Mouse (Mus musculus): ENCODE results near the gene Zbtb32.

Zbtb32 gene

DNA sequence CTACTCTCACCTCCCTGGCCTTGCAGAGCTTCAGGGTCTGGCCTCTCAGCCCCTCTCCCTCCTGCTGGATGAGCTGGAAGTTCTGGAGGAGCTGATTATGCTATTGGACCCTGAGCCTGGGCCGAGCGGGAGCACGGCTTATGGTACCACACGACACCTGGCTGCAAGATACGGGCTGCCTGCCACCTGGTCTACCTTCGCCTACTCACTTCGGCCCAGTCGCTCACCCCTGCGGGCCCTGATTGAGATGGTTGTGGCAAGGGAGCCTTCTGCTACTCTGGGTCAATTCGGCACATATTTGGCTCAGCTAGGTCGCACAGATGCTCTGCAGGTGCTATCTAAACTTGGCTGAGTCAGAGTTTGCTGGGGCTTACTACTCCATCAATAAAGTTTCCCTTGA, 31.2 kb downstream of the Zbtb32 start:
- no peak for DNase-seq (ENCODE audit: low spot score in 2 of 2)

DNA sequence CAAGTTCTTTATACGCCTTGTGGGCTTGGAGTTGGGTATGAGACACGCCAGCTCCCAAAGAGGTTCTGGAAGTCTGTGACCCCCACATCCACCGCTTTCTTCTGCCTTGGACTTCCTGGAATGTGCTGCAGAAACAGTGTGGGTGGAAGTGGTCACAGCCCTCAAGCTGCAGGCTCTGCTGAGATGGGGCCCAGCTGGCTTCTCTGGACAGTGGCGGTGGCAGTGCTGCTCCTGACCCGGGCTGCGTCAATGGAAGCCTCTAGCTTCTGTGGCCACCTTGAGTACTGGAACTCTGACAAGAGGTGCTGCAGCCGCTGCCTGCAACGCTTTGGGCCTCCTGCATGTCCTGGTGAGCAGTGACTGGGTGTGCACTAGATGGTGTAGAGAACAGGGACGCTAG, 32.7 kb downstream of the Zbtb32 start:
- DNase-seq (ENCODE audit: low spot score in 2 of 2): no peak

DNA sequence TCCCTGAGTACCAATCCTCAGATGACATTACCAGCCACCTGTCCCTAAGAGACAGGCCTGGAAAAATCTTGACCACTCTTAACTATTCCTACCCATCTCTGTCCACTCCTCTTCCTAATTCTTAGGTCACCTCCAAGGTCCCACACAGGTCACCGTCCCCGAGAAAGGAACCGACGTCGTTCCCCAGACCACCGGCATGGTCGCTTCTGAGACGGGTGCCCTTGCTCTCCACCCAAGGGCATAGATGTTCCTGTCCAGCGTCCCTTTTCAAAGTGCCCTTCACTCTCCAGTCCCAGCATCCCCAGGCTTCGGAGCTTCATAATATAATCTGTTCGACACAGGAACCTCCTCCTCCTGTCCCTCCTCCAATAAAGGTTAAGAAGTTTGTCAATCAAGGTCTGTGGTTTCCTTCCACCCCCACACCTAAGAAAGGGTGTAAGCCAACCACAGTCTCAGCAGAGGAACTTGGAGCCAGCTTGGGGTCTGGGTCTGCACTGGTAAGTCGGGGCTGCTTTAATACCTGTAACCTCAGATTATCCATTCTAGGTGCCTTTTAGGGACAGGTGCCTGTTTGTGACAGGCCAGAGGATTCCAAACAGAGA, 33.6 kb downstream of the Zbtb32 start, which contains the start of gene Igflr1:
Gene Igflr1 (plus strand): TSS at position 458 of the 602 bp plus-strand sequence.
- no peak for DNase-seq (ENCODE audit: low spot score in 2 of 2)

DNA sequence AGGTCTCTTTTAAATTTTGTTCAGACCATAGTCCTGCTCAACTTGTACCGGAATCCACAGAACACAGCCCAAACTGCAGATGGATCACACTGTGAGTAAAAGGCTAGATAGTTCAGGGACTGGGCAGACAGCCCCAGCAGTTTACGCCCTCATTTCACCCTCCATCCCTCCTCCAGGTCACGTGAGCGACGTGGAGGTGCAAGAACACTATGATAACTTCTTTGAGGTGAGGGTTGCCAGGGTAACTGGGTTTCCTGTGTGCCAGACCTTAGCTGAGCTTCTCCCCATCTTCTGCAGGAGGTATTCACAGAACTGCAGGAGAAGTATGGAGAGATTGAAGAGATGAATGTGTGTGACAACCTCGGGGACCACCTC, 34.8 kb downstream of the Zbtb32 start:
- DNase-seq (ENCODE audit: low spot score in 2 of 2): no peak

DNA sequence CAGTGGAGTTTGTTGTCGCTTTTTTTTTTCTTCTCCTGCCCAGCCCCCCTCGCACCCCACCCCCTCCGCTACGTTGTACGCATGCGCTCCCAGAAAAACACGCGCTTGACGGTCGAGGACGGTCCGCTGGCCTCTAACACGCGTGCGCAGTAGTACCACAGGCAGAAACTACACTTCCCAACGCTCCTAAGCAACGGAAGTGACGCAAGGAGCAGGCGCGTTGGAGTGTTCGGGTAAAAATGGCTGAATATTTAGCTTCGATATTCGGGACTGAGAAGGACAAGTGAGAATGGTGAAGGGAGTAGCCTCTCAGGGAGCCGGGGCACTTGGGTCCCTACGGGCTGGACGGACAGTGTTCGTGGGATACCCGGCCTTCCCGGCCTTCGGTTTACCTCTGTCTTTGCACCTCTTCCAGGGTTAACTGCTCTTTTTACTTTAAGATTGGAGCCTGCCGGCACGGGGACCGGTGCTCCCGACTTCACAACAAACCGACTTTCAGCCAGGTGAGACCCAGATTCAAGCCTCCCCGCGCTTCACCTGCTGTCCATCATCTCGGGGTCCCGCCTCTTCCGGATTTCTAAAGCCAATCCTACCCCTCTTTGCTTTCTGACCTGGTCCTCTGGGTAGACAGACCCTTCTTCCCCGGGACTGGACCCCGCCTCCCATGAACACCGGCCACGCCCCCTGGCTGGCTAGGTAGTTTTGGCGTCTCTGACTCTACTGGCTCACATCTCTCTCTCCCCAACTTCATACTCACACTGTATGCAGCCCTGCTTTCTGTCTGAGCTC, 35.4 kb downstream of the Zbtb32 start, which contains the start of the genes U2af1l4, Gm49396 and Psenen:
Gene U2af1l4 (plus strand): TSS at position 185 of the 789 bp plus-strand sequence.
Gene Gm49396 (plus strand): TSS at position 228 of the 789 bp plus-strand sequence.
Gene Psenen (minus strand): TSS at position 511 of the 789 bp plus-strand sequence.
- peak; percentile 98 for DNase-seq (ENCODE audit: low spot score in 2 of 2)

DNA sequence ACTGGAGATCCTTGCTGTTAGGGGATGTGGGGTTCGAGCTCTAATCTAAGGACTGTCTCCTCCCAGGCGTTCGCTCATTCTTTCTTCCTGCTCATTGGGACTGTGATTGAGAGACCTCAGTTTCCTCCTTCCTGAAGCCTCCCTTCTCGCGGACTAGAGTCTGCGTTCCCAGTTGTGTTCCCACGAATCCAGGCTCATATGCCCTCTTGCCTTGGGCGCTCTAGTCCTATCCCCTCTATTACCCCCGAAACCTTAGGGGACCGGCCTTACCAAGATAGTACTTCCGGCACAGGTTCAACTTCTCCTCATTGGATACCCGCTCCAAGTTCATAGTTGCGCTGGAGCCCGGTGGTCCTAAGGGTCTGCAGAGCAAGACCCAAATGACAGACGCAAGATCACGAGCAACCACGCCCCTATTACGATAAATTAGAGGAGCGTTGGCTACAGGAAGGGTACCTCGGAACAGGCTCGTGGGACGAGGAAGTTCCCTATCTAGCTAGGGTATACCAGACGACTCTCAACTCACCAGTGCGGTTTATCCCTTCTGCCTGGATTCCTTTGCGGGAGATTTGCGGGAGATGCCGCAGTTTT, 36.1 kb downstream of the Zbtb32 start:
- DNase-seq (ENCODE audit: low spot score in 2 of 2): no peak

DNA sequence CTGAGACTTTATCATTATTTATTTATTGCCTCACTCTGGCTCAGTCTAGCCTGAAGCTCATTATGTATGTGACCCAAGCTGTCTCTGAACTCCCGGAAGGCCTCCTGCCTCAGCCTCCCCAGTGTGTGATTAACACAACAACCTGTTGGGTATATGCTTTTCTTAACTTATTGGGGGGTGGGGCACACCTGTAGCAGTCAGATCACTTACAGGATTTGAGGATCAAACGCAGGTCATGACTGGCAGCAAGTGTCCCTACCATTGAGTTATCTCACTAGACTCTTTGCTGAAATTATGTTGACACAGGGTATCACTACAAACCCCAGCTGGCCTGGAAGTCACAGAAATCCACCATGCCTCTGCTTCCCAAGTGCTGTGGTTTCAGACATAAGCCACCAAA, 38.4 kb downstream of the Zbtb32 start:
- no peak for DNase-seq (ENCODE audit: low spot score in 2 of 2)

DNA sequence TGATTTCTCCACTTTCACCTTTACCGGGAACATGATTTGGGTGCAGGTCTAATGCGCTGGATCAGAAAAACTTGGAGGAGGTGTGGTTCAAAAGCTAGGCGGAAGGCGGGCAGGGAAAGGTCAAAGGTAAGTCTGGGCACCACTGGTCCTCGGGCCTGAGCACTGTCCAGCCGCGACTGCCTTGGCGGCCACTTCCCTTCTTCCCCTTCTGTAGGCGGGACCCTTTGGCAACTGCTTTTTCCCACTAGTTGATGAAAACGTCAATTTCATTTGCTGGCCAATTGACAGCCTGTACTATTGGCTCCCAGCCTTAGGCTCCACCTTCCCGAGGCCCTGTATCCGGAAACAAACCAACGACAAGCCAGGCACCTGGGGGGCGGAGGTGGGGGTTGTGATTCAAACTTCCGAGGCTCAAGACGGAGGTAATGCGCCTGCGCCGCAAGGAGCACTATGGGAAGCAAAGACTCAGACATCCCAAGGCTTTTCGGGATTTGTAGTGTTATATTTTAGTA, 39.2 kb downstream of the Zbtb32 start, which contains the start of gene Lin37:
Gene Lin37 (minus strand): TSS at position 396 of the 512 bp plus-strand sequence.
- peak; percentile 99 for DNase-seq (ENCODE audit: low spot score in 2 of 2)

DNA sequence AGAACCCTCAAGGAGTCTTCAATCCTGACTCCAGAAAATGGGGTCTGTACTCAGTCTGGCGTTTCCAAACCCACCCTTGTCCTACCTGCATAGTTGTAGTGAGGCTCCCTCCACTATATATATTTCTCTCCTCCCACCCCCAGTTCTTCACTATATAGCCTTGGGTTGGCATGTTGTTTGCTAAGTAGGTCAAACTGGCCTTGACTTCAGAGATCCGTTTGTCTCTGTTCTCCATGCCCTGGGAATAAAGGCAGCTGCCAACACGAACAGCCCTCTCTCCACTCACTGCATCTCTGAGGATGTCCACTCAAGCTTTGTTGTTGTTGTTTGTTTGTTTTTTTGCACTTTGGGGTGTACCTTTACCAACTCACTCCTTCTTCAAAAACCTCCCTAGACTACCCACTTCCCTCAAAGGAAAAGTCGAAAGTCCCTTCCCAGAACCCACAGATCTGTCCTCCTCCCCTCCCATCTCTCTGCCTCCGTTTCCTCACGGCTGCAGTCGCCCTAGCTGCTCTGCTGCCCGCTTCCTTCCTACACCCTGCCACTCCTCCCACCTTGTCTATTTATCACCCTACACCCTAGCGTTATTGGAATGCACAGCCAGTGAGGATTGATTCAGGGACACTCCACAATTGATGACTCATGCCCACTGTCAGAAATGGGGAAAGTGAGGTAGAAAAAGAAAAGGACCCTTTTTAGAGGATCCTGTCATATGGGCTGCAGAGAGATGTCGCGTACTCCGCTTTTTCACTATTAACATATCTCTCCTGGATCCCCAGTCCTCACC, 39.9 kb downstream of the Zbtb32 start:
- no peak for DNase-seq (ENCODE audit: low spot score in 2 of 2)

DNA sequence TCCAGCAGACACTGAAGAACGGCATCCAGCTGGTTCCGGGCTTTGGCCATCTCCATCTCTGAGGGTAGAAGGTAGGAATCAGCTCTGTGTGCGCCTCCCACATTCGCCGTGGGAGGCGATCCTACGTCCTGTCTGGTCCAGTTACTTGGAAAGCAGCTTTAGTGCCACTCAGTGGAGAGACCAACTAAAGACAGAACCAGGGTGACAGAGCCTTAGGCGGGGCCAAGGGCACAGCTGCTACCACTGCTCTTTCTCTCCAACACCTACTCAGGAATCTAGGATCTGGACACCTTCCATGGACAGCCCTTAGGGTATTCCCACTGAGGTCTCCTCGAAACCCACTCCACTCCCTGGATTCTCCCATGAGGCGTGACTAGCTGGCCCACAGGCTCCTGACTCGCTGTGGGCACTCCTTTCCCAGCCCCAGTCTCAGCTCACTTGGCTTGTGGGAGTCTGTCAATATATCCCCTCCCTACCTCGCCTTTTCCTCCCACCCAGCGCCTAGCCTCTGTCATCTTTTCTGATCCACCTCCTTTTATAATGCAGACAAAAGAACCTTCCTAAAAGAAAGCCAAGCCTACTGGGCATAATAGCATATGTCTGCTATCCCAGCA, 40.7 kb downstream of the Zbtb32 start:
- no peak for DNase-seq (ENCODE audit: low spot score in 2 of 2)

DNA sequence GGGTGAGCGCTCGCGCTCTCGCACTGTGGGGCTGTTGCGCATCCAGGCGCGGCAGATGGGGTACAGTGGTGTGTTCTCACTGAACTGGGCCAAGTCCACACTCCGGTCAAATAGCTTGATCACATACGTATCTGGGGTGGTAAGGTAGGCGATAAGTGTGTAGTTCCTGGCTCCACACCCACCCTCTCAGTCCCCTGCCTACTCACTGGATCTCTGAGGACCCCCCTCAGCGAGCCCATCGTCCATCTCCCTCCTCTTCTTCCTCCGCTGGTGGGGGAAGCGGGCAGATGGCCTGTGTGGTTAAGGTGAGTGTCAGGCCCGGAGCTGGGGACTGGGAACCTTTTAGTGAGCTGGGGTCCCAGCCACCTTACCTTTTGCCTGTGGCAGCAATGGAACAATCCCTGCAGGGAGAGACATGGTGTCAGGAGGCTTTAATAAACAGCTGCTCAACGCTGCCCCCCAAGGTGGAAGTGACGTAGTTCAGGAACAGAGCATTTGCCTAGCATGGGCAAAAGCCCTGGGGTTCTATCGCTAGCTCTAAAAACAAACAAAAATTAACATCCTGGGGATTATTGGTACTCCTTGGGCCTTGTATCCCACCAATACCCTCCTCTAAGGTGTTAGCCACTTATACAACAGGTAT, 41.7 kb downstream of the Zbtb32 start:
- peak in 1 of 2 experiments; percentile 33 for DNase-seq (ENCODE audit: low spot score in 2 of 2)

DNA sequence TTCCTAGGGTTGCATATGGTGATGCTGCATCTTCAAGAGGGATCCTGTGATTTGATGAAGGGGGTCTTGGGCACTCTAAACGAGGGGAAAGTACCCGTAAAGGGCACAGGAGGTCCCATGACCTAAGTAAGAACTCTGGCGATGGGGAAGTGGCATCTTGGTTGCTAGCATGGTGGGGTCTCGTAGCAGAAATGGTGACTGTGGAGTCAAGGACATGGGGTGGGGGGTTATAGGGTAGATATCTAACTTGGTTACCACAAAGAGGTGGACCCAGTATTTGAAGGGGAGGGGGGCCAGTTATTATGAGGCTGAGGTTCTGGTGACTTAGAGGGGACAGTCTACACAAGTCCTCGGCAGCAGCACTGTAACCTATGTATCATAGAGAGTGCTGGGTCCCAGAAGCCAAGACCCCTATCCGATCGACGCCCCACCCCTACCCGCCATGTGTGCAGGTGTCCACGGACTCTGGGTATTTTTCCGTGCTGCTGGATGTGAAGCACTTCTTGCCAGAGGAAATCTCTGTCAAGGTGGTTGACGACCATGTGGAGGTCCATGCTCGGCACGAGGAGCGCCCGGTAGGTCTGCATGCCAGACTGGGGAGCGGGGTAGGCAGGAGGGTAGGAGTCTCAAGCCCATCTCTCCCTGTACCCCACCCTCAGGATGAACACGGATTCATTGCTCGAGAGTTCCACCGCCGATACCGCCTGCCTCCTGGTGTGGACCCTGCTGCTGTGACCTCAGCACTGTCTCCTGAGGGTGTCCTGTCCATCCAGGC, 44.7 kb downstream of the Zbtb32 start:
- no peak for DNase-seq (ENCODE audit: low spot score in 2 of 2)

DNA sequence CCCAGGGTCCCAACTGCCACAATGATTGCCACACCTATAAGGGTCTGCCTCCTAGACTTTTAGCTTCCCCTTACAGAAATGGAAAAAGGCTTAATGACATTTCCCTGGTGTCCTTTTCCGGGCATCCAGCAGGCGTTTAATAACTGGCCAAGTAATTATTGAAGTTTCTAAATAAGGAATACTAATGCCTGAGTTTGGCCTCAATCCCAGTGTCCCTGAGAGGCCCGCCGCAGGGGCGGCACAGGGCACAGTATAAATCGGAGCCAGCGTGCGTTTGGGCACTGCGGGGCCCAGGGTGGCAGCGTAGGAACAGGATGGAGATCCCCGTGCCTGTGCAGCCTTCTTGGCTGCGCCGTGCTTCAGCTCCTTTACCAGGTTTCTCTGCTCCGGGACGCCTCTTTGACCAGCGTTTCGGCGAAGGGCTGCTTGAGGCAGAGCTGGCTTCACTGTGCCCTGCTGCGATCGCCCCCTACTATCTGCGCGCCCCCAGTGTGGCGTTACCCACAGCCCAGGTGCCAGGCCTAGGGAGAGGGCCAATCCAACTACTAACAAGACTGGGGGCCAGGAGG, 45.6 kb downstream of the Zbtb32 start:
- peak in 1 of 2 experiments; percentile 63 for DNase-seq (ENCODE audit: low spot score in 2 of 2)

DNA sequence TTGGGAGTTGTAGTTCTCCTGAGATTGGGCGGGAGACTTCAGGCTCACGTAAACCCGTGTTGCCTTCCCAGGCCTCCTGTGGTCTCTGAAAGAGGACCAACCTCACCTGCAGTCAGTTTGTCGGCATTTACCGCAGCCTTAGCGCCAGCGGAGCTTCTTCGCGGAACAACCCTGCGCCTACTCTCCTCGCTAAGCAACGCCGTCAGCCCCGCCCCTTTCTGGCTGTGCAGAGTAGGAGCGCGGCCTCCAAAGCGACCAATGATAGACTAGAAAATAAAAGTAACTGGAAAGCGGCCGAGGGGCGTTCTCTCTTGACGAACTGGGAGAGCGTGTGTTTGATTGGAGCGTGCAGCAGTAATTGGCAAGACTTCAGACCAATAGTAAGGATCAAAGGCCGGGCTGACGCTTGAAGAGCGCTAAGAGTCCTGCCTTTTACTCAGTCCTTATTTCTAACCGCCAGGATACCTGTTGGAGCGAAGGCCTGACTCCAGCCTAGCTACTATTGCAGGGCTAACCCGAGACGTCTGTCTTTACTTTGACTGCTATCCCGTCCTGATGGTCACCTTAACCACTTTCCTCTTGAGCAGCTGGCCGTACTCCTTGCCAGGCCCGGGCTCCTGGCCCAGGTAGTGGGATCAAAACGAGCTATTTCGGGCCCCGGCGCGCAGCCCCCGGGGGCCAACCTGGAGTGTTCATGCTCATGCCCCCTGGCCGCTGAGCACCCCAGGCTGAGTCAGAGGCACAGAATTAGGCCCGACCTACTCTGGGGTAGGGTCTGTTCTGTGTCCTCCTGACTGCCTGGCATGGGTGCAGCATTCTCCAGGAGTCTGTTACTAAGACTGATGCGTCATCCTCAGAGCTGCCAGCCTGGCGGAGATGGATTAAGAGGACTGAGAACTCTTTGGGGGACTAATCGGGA, 46.3 kb downstream of the Zbtb32 start, which contains the start of the genes Hspb6 and Proser3:
Gene Hspb6 (plus strand): TSS at position 77 of the 919 bp plus-strand sequence.
Gene Proser3 (minus strand): TSS at position 198 of the 919 bp plus-strand sequence.
- DNase-seq (ENCODE audit: low spot score in 2 of 2): peak; percentile 99

DNA sequence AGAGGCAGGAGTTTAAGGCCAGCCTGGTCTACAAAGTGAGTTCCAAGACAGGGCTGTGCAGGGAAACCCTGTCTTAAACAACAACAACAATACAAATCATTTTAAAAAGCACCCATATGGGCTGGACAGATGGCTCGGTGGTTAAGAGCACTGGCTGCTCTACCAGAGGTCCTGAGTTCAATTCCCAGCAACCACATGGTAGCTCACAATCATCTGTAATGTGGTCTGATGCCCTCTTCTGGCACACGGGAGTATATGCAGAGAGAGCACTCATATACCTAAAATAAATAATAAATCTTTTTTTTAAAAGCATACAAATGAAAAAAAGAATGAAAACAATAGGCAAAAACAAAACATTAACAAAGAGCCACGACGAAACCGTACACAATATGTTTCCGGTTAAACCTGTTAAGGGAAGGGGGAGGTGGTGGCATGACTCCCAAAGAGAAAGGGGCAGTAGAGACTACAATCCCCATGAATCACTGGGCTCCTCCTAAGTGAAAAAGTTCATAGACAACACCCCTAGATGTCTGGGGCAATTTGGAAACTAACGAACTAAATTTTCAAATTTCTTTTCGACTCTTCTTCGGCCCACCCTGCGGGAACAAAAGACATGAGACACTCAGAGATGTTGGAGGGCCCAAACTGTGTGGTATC, 47.1 kb downstream of the Zbtb32 start:
- DNase-seq (ENCODE audit: low spot score in 2 of 2): no peak

DNA sequence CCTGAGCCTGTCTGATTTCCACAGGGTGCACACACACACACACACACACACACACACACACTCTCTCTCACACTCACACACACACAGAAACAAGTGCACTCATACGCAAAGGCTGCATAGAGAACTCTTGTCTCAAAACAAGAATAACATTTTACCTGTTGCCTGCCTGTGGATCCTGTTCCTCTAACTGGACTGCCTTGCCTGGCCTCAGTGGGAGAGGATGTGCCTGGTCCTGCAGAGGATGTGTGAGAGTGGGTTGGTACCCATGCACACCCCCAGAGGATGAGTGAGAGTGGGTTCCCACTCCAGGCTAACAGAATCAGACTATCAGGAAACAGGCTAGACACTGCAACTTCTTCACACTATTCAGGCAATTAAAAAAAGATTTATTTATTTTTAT, 48.1 kb downstream of the Zbtb32 start:
- no peak for DNase-seq (ENCODE audit: low spot score in 2 of 2)

DNA sequence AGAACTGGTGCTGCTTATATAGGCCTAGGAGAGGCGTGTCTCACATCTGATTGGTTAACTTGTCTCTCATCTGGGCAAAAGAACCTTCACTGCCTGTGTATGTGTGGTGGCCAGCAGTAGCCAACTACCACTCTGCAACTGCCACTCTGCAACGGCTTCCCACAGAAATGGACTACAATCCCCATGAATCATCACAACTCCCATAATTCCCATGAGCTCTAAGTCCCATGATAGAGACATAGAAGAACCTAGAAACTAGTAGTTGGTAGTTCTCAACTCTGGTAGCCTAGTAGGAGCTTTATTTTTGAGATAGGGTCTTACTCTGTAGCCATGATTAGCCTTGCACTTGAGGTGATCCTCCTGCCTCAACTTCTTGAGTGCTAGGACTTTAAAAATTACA, 48.8 kb downstream of the Zbtb32 start:
- no peak for DNase-seq (ENCODE audit: low spot score in 2 of 2)

DNA sequence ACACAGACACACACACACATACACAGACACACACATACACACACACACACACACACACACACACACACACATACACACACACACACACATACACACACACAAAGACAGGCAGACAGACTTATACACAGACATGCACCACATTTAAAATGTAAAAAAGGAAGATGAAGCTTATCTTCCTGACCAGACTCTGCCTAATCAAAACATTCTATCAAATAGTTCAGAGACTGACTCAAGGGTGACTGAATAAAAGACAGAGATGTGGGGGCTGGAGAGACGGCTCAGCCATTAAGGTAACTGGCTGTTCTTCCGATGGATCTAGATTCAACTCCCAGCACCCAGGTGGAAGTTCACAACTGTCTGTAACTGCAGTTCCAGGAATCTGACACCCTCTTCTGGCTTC, 54.4 kb downstream of the Zbtb32 start:
- DNase-seq (ENCODE audit: low spot score in 2 of 2): no peak

All from right cerebral cortex, postnatal 10 days (tissue).